Mouse (Mus musculus) heart, postnatal 0 days (tissue): ENCODE data around the gene Fgfr2. TPM values are rescaled to one million over a fixed set of nuclear protein-coding genes. Genes with fewer than 3 reads are reported as not detected.
A peak's percentile ranks its signal among the peaks of the same experiment; 100 is the strongest.
"Not testable (repeated sequence)": the region's sequence is repeated elsewhere in the genome, so short reads cannot be mapped to it uniquely, and the experiment has no call there.

Experiments
- ATAC-seq: fragments of 200-750 bp; cut with Nextera tagmentation; 2 replicates; pipeline ENCODE4 v1.8.0; 2017; ENCODE audit warnings: low read depth, moderate number of reproducible peaks, moderate library complexity; ENCODE audit not compliant: insufficient read depth
- DNase-seq: peaks from one replicate; pipeline ENCODE4 v3.0.0-alpha.2; 2016; ENCODE audit warnings: low spot score
- H3K27ac ChIP-seq: fragments of 300-500 bp; sonication (generic); 2 replicates; pipeline ENCODE4 v1.5.1; 2014; ENCODE audit warnings: low read depth, mild to moderate bottlenecking
- H3K27me3 ChIP-seq: fragments of 300-500 bp; sonication (generic); 2 replicates; pipeline ENCODE4 v1.6.1; 2014; ENCODE audit warnings: low read length, mixed read lengths; ENCODE audit not compliant: control insufficient read depth, insufficient read depth
- H3K36me3 ChIP-seq: fragments of 300-500 bp; sonication (generic); replicated peaks from 2 replicates; pipeline ENCODE4 v1.6.1; 2014; ENCODE audit warnings: low read length, mixed read lengths; ENCODE audit not compliant: control insufficient read depth, insufficient read depth
- H3K4me1 ChIP-seq: fragments of 300-500 bp; sonication (generic); 2 replicates; pipeline ENCODE4 v1.6.1; 2014; ENCODE audit warnings: antibody characterized with exemption; ENCODE audit not compliant: control insufficient read depth, insufficient read depth
- H3K4me2 ChIP-seq: fragments of 300-500 bp; sonication (generic); 2 replicates; pipeline ENCODE4 v1.6.1; 2014; ENCODE audit warnings: low read depth, mild to moderate bottlenecking, low read length, moderate library complexity
- H3K4me3 ChIP-seq: fragments of 300-500 bp; sonication (generic); 2 replicates; pipeline ENCODE4 v1.5.1; 2014; ENCODE audit warnings: low read depth, low read length
- H3K9ac ChIP-seq: fragments of 300-500 bp; sonication (generic); replicated peaks from 2 replicates; pipeline ENCODE4 v1.6.1; 2014; ENCODE audit warnings: low read depth, low read length, mixed read lengths
- H3K9me3 ChIP-seq: fragments of 300-500 bp; sonication (generic); replicated peaks from 2 replicates; pipeline ENCODE4 v1.6.1; 2016; ENCODE audit warnings: low read length; ENCODE audit not compliant: control insufficient read depth
- CTCF ChIP-seq: IDR thresholded peaks from 2 replicates; pipeline ENCODE4 v1.5.1; 2016; ENCODE audit warnings: antibody characterized with exemption, control low read depth, low read depth
- EP300 ChIP-seq: IDR thresholded peaks from 2 replicates; pipeline ENCODE4 v1.6.1; 2016; ENCODE audit warnings: antibody characterized with exemption, low read depth
- WGBS: fragments of 180-500 bp; shearing (Covaris S2); extraction: QIAGEN DNeasy Blood & Tissue Kit; methylation state at CpG from one replicate; pipeline ENCODE4 v1.1.7; 2014; 5-methylcytosine and 5-hydroxymethylcytosine counted together
- polyA plus RNA-seq: library from polyadenylated mRNA; unstranded; fragments of >200 nt; fragmentation: Nextera tagmentation; extraction: Ambion mirVana; gene quantifications from 2 replicates; pipeline ENCODE4 v1.2.1, GENCODE M21; 2015
- total RNA-seq: library from RNA; depleted of rRNA; stranded (reverse); fragments of >200 nt; gene quantifications from 2 replicates; pipeline ENCODE4 v1.2.3, GENCODE M21; 2014; ENCODE audit warnings: low replicate concordance

Fgfr2 gene
- total and polyA plus RNA-seq, 2 experiments from 2014 or later = 3.8 to 11.5 TPM

GRCm38 (mm10) chr7:131045258-131045835, 2077.8 kb downstream of the Fgfr2 start:
- not testable (repeated sequence) for H3K9me3 ChIP-seq
- 32% methylated on average over 3 of the region's 3 CpGs for WGBS

GRCm38 (mm10) chr7:131042657-131043056, 2080.5 kb downstream of the Fgfr2 start:
- H3K36me3 ChIP-seq = no peaks in the 10 kb centered on the region
- no peak overlapping the region for H3K27ac ChIP-seq
- no peak overlapping the region for H3K4me2 ChIP-seq
- H3K9ac ChIP-seq = no peak overlapping the region
- ATAC-seq (peak; percentile 64; the same call in 1 of the 2 replicates), DNase-seq (no peak)
- TF ChIP-seq CTCF (peak; percentile 46), EP300 (no peak)
- no peaks in the 10 kb centered on the region for H3K9me3 ChIP-seq
- no peaks in the 10 kb centered on the region for H3K4me1 ChIP-seq
- WGBS = 59% methylated on average over 1 of the region's 1 CpGs
- no peak overlapping the region for H3K4me3 ChIP-seq
- H3K27me3 ChIP-seq = no peaks in the 10 kb centered on the region

More at GRCm38 (mm10) chr7:131045258-131045835, 2077.8 kb downstream of the Fgfr2 start:
- DNase-seq, ATAC-seq, H3K4me3 ChIP-seq, H3K4me1 ChIP-seq, H3K27ac ChIP-seq, H3K4me2 ChIP-seq, H3K9ac ChIP-seq, H3K36me3 ChIP-seq, H3K27me3 ChIP-seq: not testable (repeated sequence)
- TF ChIP-seq CTCF = peak; percentile 36

- H3K4me2 ChIP-seq, H3K4me3 ChIP-seq, H3K27me3 ChIP-seq, H3K9ac ChIP-seq, H3K9me3 ChIP-seq, DNase-seq, H3K27ac ChIP-seq, H3K36me3 ChIP-seq, ATAC-seq, H3K4me1 ChIP-seq: not testable (repeated sequence)
- WGBS = 81% methylated on average over 8 of the region's 8 CpGs
These were observed 2082.4 kb downstream of the Fgfr2 start for GRCm38 (mm10) chr7:131040760-131041159.

DNA sequence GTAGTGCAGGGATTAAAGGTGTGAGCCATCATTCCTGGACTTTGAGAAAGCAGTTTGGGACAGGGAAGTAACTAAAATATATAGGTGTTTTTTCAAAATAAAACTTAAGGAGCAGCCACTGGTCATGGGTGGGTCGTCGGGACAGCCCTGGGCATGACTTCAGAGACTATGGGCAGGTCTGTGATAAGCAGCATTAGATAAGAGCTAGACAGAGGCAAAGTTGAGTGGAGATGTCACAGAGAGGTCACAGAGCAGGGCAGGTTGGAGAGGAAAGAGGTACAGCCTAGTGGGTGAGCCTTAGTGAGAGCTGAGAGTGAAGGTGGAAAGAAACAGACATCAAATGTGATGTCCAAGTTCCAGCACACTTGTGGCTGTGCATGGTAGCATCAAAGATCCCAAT, 2086.1 kb downstream of the Fgfr2 start:
- Histone ChIP-seq H3K4me2 (no peak overlapping the region), H3K4me1 (no peaks in the 10 kb centered on the region), H3K27ac (no peak overlapping the region), H3K9ac (no peak overlapping the region), H3K9me3 (no peaks in the 10 kb centered on the region), H3K36me3 (no peaks in the 10 kb centered on the region), H3K4me3 (no peak overlapping the region), H3K27me3 (no peaks in the 10 kb centered on the region)
- ATAC-seq = no peak
- 14% methylated on average over 2 of the region's 2 CpGs for WGBS
- TF ChIP-seq CTCF (no peak), EP300 (no peak)
- DNase-seq = no peak

- Histone ChIP-seq H3K9ac (no peak overlapping the region), H3K4me3 (no peak overlapping the region), H3K27ac (no peak overlapping the region), H3K9me3 (no peaks in the 10 kb centered on the region), H3K4me1 (no peaks in the 10 kb centered on the region), H3K4me2 (no peak overlapping the region), H3K27me3 (no peaks in the 10 kb centered on the region), H3K36me3 (no peaks in the 10 kb centered on the region)
- no peak for ATAC-seq
- DNase-seq = no peak
- TF ChIP-seq EP300 (no peak), CTCF (no peak)
- 46% methylated on average over 3 of the region's 3 CpGs for WGBS
These were observed 2086.8 kb downstream of the Fgfr2 start for GRCm38 (mm10) chr7:131036396-131036795.

DNA sequence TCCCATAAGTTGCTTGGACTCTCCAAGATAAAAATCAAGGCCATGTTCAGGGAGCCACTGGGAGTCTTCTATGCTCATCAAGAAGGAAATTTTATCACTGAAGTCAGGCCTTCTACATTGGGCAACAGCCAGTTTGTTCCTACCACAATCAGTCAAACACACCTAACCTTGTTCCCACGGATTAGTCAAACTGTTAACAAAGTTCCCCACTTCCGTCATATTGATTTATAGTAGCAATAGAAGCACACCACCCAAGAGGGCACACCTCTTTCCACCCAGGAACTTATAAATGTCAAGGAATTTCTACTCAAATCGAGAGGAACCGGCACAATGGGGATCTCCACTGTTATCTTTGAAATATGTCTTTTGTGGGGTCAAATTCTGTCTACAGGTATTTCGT, 2091.4 kb downstream of the Fgfr2 start, which contains the start of gene Dmbt1:
Gene Dmbt1, plus strand, starts transcription at position 299 of the 400 bp plus-strand sequence.
- no peak within 1 kb of the TSS for H3K9ac ChIP-seq
- H3K9me3 ChIP-seq = no peaks in the 10 kb centered on the region
- no peak within 1 kb of the TSS for H3K4me2 ChIP-seq
- no peak for ATAC-seq
- no peak within 1 kb of the TSS for H3K27ac ChIP-seq
- no peak within 1 kb of the TSS for H3K4me3 ChIP-seq
- no peaks in the 10 kb centered on the region for H3K36me3 ChIP-seq
- TF ChIP-seq CTCF (no peak), EP300 (no peak)
- no peaks in the 10 kb centered on the region for H3K27me3 ChIP-seq
- no peak for DNase-seq
- 78% methylated on average over 5 of the region's 5 CpGs for WGBS
- no peaks in the 10 kb centered on the region for H3K4me1 ChIP-seq
